Mouse (Mus musculus) lung, embryonic 14.5 days (tissue): ENCODE results near the gene Lipe. TPM values are rescaled to one million over a fixed set of nuclear protein-coding genes. Genes with fewer than 3 reads are reported as not detected.

Experiments used
- ATAC-seq: fragments of 200-750 bp; cut with Nextera tagmentation; 2 replicates; pipeline ENCODE4 v1.8.0; 2017; ENCODE audit warnings: mild to moderate bottlenecking, moderate TSS enrichment, moderate library complexity; ENCODE audit not compliant: insufficient read depth
- DNase-seq: peaks from one replicate; pipeline ENCODE4 v3.0.0-alpha.2; 2015
- H3K27ac ChIP-seq: fragments of 300-500 bp; sonication (generic); 2 replicates; pipeline ENCODE4 v1.5.1; 2014; ENCODE audit warnings: low read depth, mild to moderate bottlenecking, moderate library complexity
- H3K27me3 ChIP-seq: fragments of 300-500 bp; sonication (generic); 2 replicates; pipeline ENCODE4 v1.6.1; 2014; ENCODE audit warnings: low read length, control low read depth; ENCODE audit not compliant: insufficient read depth
- H3K36me3 ChIP-seq: fragments of 300-500 bp; sonication (generic); 2 replicates; pipeline ENCODE4 v1.6.1; 2014; ENCODE audit warnings: control low read depth; ENCODE audit not compliant: insufficient read depth
- H3K4me1 ChIP-seq: fragments of 300-500 bp; sonication (generic); 2 replicates; pipeline ENCODE4 v1.6.1; 2014; ENCODE audit warnings: antibody characterized with exemption, control low read depth; ENCODE audit not compliant: insufficient read depth
- H3K4me2 ChIP-seq: fragments of 300-500 bp; sonication (generic); 2 replicates; pipeline ENCODE4 v1.6.1; 2014; ENCODE audit warnings: mild to moderate bottlenecking
- H3K4me3 ChIP-seq: fragments of 300-500 bp; sonication (generic); 2 replicates; pipeline ENCODE4 v1.5.1; 2014; ENCODE audit warnings: low read depth, low read length
- H3K9ac ChIP-seq: fragments of 300-500 bp; sonication (generic); 2 replicates; pipeline ENCODE4 v1.6.1; 2014
- H3K9me3 ChIP-seq: fragments of 300-500 bp; sonication (generic); 2 replicates; pipeline ENCODE4 v1.6.1; 2016; ENCODE audit warnings: low read depth, low read length, control low read depth
- CTCF ChIP-seq: IDR thresholded peaks from 2 replicates; pipeline ENCODE4 v1.5.1; 2016; ENCODE audit warnings: antibody characterized with exemption, low read depth
- WGBS: fragments of 180-500 bp; shearing (Covaris S2); extraction: QIAGEN DNeasy Blood & Tissue Kit; methylation state at CpG from one replicate; pipeline ENCODE4 v1.1.7; 2014; 5-methylcytosine and 5-hydroxymethylcytosine counted together
- polyA plus RNA-seq: library from polyadenylated mRNA; unstranded; fragments of >200 nt; fragmentation: Nextera tagmentation; extraction: Ambion mirVana; gene quantifications from 2 replicates; pipeline ENCODE4 v1.2.1, GENCODE M21; 2014

The Lipe gene
- polyA plus RNA-seq, 1 experiment from 2014 or later = 4.0 TPM

GRCm38 (mm10) chr7:25358721-25359206 lies 39.7 kb downstream of the Lipe start:
- peaks cover 77% of the 10 kb centered on the region for H3K36me3 ChIP-seq
- no peak overlapping the region for H3K4me3 ChIP-seq
- H3K4me1 ChIP-seq = no peaks in the 10 kb centered on the region
- WGBS = 85% methylated on average over 19 of the region's 19 CpGs
- ATAC-seq (0 out of 2 replicates have a peak, but pooled peaks have one; percentile 19), DNase-seq (no peak)
- TF ChIP-seq CTCF = no peak
- H3K9ac ChIP-seq = no peak overlapping the region
- no peaks in the 10 kb centered on the region for H3K9me3 ChIP-seq
- H3K27ac ChIP-seq = no peak overlapping the region
- H3K4me2 ChIP-seq = no peak overlapping the region
- H3K27me3 ChIP-seq = no peaks in the 10 kb centered on the region

- Histone ChIP-seq H3K4me2 (no peak overlapping the region), H3K36me3 (peaks cover 67% of the 10 kb centered on the region), H3K4me3 (no peak overlapping the region), H3K9ac (no peak overlapping the region), H3K27me3 (no peaks in the 10 kb centered on the region), H3K27ac (no peak overlapping the region), H3K9me3 (no peaks in the 10 kb centered on the region), H3K4me1 (no peaks in the 10 kb centered on the region)
- DNase-seq (no peak), ATAC-seq (no peak; the same call in 1 of the 2 replicates)
- no peak for TF ChIP-seq CTCF
- WGBS = 79% methylated on average over 8 of the region's 8 CpGs
Observed at GRCm38 (mm10) chr7:25348861-25349260, 49.6 kb downstream of the Lipe start.

DNA sequence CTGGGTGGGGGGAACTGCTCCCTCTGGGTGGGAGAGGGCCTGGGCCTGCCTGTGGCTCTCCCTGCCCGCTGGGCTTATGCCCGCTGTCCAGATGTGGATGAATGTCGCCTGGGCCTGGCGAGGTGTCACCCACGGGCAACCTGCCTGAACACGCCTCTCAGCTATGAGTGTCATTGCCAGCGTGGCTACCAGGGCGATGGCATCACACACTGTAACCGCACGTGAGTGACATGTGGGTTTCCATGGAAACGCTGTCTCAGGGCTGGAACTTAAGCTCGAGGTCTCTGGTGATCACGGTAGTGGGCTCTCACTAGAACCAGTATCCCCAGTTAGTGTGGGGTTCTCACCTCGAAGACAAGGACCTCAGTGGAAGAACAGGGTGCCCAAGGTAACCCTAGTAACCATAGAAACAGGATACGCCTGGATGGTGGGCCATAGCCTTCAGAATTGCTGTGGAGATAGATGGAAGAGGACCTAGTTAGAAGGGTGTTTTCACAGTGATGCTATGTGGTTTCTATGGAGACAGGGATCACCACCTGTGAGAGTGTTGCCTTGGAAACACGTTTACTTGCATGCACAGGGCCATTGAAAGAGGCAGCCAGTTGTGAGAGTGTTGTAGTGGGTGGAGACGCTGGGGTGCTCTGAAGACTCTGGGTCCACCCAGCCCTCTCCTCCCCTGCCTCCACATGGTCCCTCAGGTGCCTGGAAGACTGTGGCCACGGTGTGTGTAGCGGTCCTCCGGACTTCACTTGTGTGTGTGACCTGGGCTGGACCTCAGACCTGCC lies 57.3 kb downstream of the Lipe start:
- 76% methylated on average over 20 of the region's 20 CpGs for WGBS
- H3K9ac ChIP-seq = no peak overlapping the region
- H3K27ac ChIP-seq = no peak overlapping the region
- no peak overlapping the region for H3K4me3 ChIP-seq
- no peaks in the 10 kb centered on the region for H3K27me3 ChIP-seq
- no peak for DNase-seq
- H3K9me3 ChIP-seq = no peaks in the 10 kb centered on the region
- no peaks in the 10 kb centered on the region for H3K4me1 ChIP-seq
- no peak; the same call in 1 of the 2 replicates for ATAC-seq
- TF ChIP-seq CTCF = no peak
- H3K36me3 ChIP-seq = peaks cover 43% of the 10 kb centered on the region; the same call in 1 of the 2 replicates
- no peak overlapping the region for H3K4me2 ChIP-seq

DNA sequence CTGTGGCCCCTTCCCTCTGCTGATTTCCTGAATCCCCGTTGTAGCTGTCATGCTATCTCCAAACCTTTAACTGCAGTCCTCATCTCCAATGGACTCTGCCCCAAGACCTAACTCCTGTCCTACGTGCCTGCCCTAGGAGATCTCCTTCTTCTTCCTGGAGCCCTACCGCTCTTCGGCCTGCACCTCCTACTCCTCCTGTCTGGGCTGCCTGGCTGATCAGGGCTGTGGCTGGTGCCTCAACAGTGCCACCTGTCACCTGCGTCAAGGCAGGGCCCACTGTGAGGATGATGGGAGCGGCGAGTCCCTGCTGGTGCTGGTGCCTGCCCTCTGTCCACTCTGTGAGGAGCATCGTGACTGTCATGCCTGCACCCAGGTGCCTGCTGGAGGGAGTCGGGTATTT lies 59.2 kb downstream of the Lipe start:
- TF ChIP-seq CTCF = no peak
- Histone ChIP-seq H3K4me1 (no peaks in the 10 kb centered on the region), H3K27ac (no peak overlapping the region), H3K4me2 (no peak overlapping the region), H3K27me3 (no peaks in the 10 kb centered on the region), H3K4me3 (no peak overlapping the region), H3K9ac (no peak overlapping the region), H3K36me3 (peaks cover 51% of the 10 kb centered on the region; the same call in 1 of the 2 replicates), H3K9me3 (no peaks in the 10 kb centered on the region)
- ATAC-seq (no peak), DNase-seq (no peak)
- WGBS = 87% methylated on average over 9 of the region's 9 CpGs

GRCm38 (mm10) chr7:25334472-25334871 lies 64.0 kb downstream of the Lipe start:
- peaks cover 53% of the 10 kb centered on the region for H3K36me3 ChIP-seq
- no peak for ATAC-seq

GRCm38 (mm10) chr7:25333596-25334307 lies 64.8 kb downstream of the Lipe start:
- no peak overlapping the region for H3K9ac ChIP-seq
- peak; percentile 63 for ATAC-seq
- whole genome bisulfite sequencing = 41% methylated on average over 16 of the region's 16 CpGs
- H3K36me3 ChIP-seq = peaks cover 53% of the 10 kb centered on the region
- no peaks in the 10 kb centered on the region for H3K27me3 ChIP-seq
- no peaks in the 10 kb centered on the region for H3K9me3 ChIP-seq
- no peak overlapping the region for H3K4me2 ChIP-seq
- DNase-seq = peak; percentile 87
- peak; percentile 90 for TF ChIP-seq CTCF
- H3K4me3 ChIP-seq = no peak overlapping the region
- no peaks in the 10 kb centered on the region for H3K4me1 ChIP-seq
- H3K27ac ChIP-seq = no peak overlapping the region

More at GRCm38 (mm10) chr7:25334472-25334871, 64.0 kb downstream of the Lipe start:
- no peak for TF ChIP-seq CTCF
- no peak overlapping the region for H3K27ac ChIP-seq
- no peaks in the 10 kb centered on the region for H3K27me3 ChIP-seq
- no peak for DNase-seq
- H3K4me2 ChIP-seq = no peak overlapping the region
- 81% methylated on average over 12 of the region's 12 CpGs for WGBS
- no peaks in the 10 kb centered on the region for H3K9me3 ChIP-seq
- no peak overlapping the region for H3K9ac ChIP-seq
- no peaks in the 10 kb centered on the region for H3K4me1 ChIP-seq
- H3K4me3 ChIP-seq = no peak overlapping the region

Other genes starting within 250 kb of the Lipe start
- gene Pou2f2, start 219.0 kb downstream of the Lipe start, polyA plus RNA-seq = 0.28 and 0.42 TPM in 2 replicates
- gene Dedd2, start 178.1 kb downstream of the Lipe start, polyA plus RNA-seq = 5.2 and 6.7 TPM in 2 replicates
- 3.5 and 3.8 TPM in 2 replicates for gene Zfp526, start 177.3 kb downstream of the Lipe start, polyA plus RNA-seq
- gene Gsk3a, start 160.9 kb downstream of the Lipe start, polyA plus RNA-seq = 14.6 and 14.9 TPM in 2 replicates
- gene Erf, start 147.9 kb downstream of the Lipe start, polyA plus RNA-seq = 24.5 and 26.6 TPM in 2 replicates
- gene Cic, start 131.0 kb downstream of the Lipe start, polyA plus RNA-seq = 31.1 and 39.1 TPM in 2 replicates
- gene Pafah1b3, start 100.7 kb downstream of the Lipe start, polyA plus RNA-seq = 175 and 183 TPM in 2 replicates
- gene Prr19, start 97.3 kb downstream of the Lipe start, polyA plus RNA-seq = 0.26 and 0.29 TPM in 2 replicates
- 0.25 TPM in 1 of 2 replicates, not detected in the other for gene Tmem145, start 92.6 kb downstream of the Lipe start, polyA plus RNA-seq
- 12.2 and 14.9 TPM in 2 replicates for gene Megf8, start 81.5 kb downstream of the Lipe start, polyA plus RNA-seq
- gene Cnfn, start 29.0 kb downstream of the Lipe start, polyA plus RNA-seq = not detected in 2 replicates
- gene Cxcl17, start 14.2 kb upstream of the Lipe start, polyA plus RNA-seq = not detected in 2 replicates
- gene Ceacam1, start 78.9 kb upstream of the Lipe start, polyA plus RNA-seq = 2.3 and 2.7 TPM in 2 replicates
- 0.11 TPM in 1 of 2 replicates, not detected in the other for gene Ceacam2, start 141.1 kb upstream of the Lipe start, polyA plus RNA-seq
- not detected in 2 replicates for gene Erich4, start 217.2 kb upstream of the Lipe start, polyA plus RNA-seq
- gene Dmac2, start 220.7 kb upstream of the Lipe start, polyA plus RNA-seq = 27.8 and 33.5 TPM in 2 replicates
- 3.5 and 4.0 TPM in 2 replicates for gene B3gnt8, start 227.9 kb upstream of the Lipe start, polyA plus RNA-seq